Mouse (Mus musculus) liver, adult 2 months (tissue): Measurements from ENCODE around the gene Gps1.

Source experiments
- CTCF ChIP-seq: fragments of 200-500 bp; IDR thresholded peaks from 2 replicates; pipeline ENCODE4 v1.5.1; 2011; ENCODE audit warnings: low read depth, low read length, control low read depth
- POLR2A ChIP-seq: fragments of 200-500 bp; IDR thresholded peaks from 2 replicates; pipeline ENCODE4 v1.6.1; 2011; ENCODE audit warnings: low read length, control low read depth; ENCODE audit not compliant: insufficient read depth; ENCODE audit errors: extremely low read depth

DNA sequence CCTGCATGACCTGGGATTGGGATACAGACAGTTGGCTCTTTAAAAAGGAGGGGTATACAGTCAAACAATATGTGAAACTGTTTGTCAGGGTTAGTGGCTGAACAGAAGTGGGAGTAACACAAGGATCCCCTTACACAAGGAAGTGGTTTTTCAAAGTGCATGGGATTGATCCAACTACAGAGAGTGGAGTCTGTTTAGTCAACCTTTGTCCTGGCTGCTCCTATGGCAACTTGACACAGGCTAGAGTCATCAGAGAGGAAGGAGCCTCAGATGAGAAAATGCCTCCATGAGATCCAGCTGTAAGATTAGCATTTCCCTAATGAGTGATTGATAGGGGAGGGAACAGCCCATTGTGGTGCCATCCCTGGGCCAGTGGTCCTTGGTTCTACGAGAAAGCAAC is 15.9 kb upstream of the Gps1 start:
- TF ChIP-seq CTCF (no peak), POLR2A (no peak)
